Mouse (Mus musculus) CD4-positive, CD25-positive, alpha-beta regulatory T cell, adult 4 months (primary cell): ENCODE data around the gene Cma1. TPM values are rescaled to one million over a fixed set of nuclear protein-coding genes. Genes with fewer than 3 reads are reported as not detected.

ENCODE experiments used
- polyA plus RNA-seq, 2 experiments: library from polyadenylated mRNA; unstranded; fragments of 100-300 nt; shearing (Covaris generic); gene quantifications; one replicate each; pipeline ENCODE4 v1.2.1; 2017

The Cma1 gene
- polyA plus RNA-seq, 2 experiments from 2014 or later, result not detected

Other genes with a start within 250 kb of the Cma1 start
- not detected for gene Tgm1, start 230.7 kb downstream of the Cma1 start, polyA plus RNA-seq
- gene Rabggta, start 222.4 kb downstream of the Cma1 start, polyA plus RNA-seq, result 10 to 100 TPM; 70.5 to 94.7 TPM
- gene Dhrs1, start 199.0 kb downstream of the Cma1 start, polyA plus RNA-seq, result 10 to 100 TPM; 40.8 to 46.5 TPM
- 1 to 10 TPM; 3.6 to 5.8 TPM for gene Nop9, start 199.0 kb downstream of the Cma1 start, polyA plus RNA-seq
- gene Cideb, start 186.2 kb downstream of the Cma1 start, polyA plus RNA-seq, result not detected
- gene Ltb4r2, start 183.2 kb downstream of the Cma1 start, polyA plus RNA-seq, result under 1 TPM in 1 of 2 experiments, not detected in 1; 0.08 TPM
- gene Ltb4r1, start 178.7 kb downstream of the Cma1 start, polyA plus RNA-seq, result 1 to 10 TPM; 4.1 to 4.5 TPM
- 1 to 10 TPM in 1 of 2 experiments, not detected in 1; 1.0 TPM for gene Adcy4, start 160.6 kb downstream of the Cma1 start, polyA plus RNA-seq
- gene Ripk3, start 155.8 kb downstream of the Cma1 start, polyA plus RNA-seq, result 10 to 100 TPM; 80.3 to 81.9 TPM
- gene Nfatc4, start 121.5 kb downstream of the Cma1 start, polyA plus RNA-seq, result not detected
- under 1 TPM; 0.04 to 0.11 TPM for gene Nynrin, start 90.7 kb downstream of the Cma1 start, polyA plus RNA-seq
- not detected for gene Cbln3, start 60.3 kb downstream of the Cma1 start, polyA plus RNA-seq
- gene Khnyn, start 59.7 kb downstream of the Cma1 start, polyA plus RNA-seq, result 10 to 100 TPM; 13.4 to 13.9 TPM
- gene Sdr39u1, start 44.4 kb downstream of the Cma1 start, polyA plus RNA-seq, result 100 to 1,000 TPM in 1 of 2 experiments, 10 to 100 TPM in 1; 88.4 to 115 TPM
- not detected for gene Cma2, start 6.3 kb upstream of the Cma1 start, polyA plus RNA-seq
- not detected for gene Mcpt1, start 73.3 kb upstream of the Cma1 start, polyA plus RNA-seq
- gene Mcpt9, start 85.8 kb upstream of the Cma1 start, polyA plus RNA-seq, result not detected
- not detected for gene Mcpt2, start 97.4 kb upstream of the Cma1 start, polyA plus RNA-seq
- not detected for gene Mcpt4, start 117.6 kb upstream of the Cma1 start, polyA plus RNA-seq
- not detected for gene Mcpt8, start 140.6 kb upstream of the Cma1 start, polyA plus RNA-seq
- not detected for gene Ctsg, start 157.9 kb upstream of the Cma1 start, polyA plus RNA-seq
- not detected for gene Gzme, start 175.9 kb upstream of the Cma1 start, polyA plus RNA-seq
- not detected for gene Gzmd, start 187.9 kb upstream of the Cma1 start, polyA plus RNA-seq
- gene Gzmg, start 214.9 kb upstream of the Cma1 start, polyA plus RNA-seq, result not detected
- gene Gzmn, start 229.9 kb upstream of the Cma1 start, polyA plus RNA-seq, result not detected